Mouse (Mus musculus) spleen, adult 18-20 months (tissue): ENCODE measurements around the gene Ndufab1.
A peak's percentile ranks its signal among the peaks of the same experiment; 100 is the strongest.

Experiments used
- DNase-seq, 2 experiments: peaks; one replicate each; pipeline ENCODE4 v3.0.0; 2022; ENCODE audit warnings: mixed read lengths in 2 of 2

The Ndufab1 gene

DNA sequence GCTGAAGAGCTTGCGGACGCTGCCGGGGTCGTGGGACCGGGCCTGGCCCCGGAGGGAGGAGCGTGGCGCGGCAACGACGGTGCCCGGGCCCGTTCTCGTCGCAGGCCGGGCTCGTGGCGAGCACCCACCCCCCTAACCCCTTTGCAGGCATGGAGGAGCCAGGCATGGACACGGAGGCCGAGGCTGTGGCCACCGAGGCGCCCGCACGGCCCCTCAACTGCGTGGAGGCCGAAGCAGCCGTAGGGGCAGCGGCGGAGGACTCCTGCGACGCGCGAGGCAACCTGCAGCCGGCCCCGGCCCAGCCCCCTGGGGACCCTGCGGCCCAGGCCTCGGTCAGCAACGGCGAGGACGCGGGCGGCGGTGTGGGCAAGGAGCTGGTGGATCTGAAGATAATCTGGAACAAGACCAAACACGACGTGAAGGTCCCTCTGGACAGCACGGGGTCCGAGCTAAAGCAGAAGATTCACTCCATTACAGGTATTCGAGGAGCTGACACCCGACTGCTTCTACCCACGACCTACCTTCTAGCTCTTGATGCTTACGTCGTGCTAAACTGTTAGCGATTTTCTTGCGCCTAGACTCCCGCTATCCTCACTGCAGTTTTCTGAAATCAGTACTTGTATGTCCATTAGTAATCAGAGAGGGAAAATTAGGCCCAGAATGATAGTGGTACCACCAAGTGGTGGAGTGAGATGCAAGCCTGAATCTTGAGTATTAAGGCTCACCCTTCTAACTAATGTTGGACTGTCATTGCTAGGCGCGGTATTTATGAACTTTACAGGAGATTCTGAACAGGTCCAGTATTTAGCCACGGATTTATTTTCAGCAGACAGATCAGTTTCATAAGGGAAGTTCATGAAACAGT is 33.9 kb downstream of the Ndufab1 start:
- DNase-seq = no peak

DNA sequence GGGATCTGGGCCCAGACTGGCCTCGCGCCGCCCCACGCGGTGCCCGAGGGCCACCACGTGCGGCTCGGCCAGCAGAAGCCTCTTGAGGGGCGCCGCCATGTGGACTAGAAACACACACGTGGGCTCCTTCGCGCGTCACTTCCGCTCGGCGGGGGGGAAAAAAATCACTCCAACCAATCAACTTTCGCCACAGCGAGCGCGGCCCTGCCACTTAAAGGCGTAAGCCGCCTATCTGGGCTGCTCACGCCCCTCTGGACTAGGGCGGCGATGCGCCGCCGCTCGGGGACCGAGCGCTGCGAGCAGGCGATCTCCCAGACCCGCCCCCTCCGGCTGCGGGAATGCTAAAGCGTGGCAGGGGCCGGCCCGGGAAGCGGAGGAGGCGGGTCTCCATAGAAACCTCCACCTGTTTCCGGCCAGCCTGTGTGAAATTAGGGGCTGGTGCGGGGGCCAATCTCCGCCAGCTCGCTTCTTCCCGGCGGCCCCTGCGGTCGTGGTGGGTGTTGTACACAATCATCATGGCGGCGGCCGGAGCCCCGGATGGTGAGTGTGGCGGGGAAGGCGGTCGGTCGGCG is 34.7 kb downstream of the Ndufab1 start, which contains the start of the genes Ubfd1 and Ears2:
Ubfd1 (plus strand) TSS at position 231 of the 572 bp plus-strand sequence.
Ears2 (minus strand) TSS at position 319 of the 572 bp plus-strand sequence.
- DNase-seq = peak; percentile 87 to 93

DNA sequence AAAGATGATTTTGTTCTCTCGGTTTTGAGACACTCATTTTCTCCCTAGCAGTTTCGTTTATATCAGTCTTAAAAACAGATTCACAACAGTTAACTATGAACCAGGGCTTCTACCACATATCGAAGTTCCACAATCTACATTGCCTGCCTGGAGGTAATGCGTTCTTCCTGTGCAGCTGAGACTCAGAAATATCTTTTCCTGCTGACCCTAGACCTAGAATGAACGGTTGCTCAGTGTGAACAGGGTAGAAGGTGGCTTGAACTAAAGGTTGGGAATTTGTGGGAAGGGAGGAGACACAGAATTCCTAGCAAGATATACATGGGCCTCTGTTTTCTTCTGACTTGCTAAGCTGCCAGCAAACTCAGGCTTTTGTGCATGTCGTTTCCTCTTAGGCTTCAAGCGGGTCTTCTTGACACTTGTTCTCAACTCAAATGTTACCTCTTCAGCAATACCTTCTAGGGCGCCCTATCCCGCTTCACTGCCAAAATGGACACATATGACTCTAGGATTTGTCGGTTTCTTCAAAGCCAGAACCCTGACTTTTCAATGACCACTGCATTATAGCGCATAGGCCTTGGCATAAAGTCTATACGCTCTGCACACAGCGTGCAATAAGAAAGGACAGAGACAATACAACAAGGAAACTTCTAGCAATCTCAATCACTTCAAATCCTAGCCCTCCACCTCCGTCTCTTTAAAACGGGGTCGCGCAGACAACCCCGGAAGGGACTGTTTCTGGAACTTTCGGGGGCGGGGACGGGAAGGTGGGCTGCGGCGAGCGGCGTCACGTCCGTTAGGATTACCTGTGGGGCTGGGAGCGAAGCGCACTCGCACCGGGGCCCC is 35.4 kb downstream of the Ndufab1 start:
- DNase-seq = no peak

DNA sequence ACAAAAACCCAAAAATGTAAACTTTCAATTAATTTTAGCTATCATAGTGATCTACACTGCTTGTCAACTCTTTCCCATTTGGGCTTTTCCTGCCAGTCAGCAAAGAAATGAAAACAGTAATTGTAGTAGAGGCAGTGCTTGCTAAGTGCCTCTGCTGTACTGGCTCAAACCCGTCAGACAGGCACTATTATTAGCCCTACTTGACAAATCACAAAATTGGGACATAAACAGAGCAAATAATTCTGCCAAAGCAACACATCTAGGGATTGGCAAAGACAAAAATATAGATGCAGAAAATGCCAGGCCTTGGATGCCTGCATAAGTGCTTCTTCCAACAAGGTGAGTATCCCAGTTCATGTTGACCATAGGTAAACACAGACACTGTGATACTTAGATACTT is 36.0 kb downstream of the Ndufab1 start:
- no peak for DNase-seq

DNA sequence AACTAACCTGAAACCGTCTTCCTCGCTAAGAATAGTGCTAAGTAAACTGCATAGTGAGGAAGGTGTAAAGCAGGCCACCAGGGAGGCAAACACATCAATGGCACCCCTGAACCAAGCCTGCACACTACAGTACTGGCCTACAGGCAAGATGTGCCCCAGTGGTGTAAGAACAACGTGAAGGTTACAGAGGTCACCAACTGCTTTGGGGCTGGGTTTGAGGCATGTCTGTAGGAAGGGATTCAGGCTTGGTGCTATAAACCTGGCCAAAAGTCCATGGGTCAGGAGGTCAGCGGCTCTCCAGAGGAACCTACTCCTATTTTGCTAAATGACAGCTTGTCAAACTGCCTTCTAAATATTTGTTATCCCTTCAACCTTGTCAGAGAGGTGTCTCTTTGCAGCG is 45.1 kb downstream of the Ndufab1 start:
- no peak for DNase-seq

DNA sequence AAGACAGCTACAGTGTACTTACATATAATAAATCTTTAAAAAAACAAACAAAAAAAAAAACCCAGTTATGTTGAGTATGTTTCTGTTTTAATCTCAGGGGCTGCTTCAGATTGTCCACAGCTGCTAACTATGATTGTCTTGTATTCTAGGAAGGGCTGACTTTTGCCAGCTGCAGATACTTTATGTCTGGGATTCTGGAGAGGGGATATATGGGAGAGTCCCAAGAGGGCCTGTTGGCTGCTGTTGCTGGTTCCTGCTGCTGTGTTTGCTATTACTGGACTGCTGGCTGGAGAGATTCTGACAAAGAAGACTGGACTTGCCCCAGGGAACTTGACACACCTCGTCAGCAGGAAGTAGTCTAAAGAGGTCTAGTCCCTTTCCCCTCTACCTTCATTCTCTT is 50.9 kb downstream of the Ndufab1 start:
- no peak for DNase-seq

DNA sequence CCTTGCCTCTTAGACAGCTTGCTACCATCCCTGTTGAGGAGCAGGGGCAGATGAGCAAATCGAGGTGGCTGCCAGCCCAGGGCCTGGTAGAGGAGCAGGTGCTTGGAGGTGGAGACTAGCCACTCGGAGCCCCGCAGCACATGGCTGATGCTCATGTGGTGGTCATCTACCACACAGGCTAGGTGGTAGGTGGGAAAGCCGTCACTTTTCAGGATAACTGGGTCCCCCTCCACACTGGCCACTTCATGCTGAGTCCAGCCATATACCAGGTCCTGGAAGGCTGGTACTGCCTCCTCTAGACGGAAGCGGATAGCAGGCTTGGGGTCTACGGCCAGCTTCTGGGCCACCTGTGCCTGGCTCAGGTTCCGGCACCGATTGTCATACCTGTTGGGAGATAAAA is 53.5 kb downstream of the Ndufab1 start:
- DNase-seq = no peak

- no peak for DNase-seq
These were observed 54.9 kb downstream of the Ndufab1 start for GRCm38 (mm10) chr7:122046813-122047212.

- DNase-seq = no peak
These were observed 56.0 kb downstream of the Ndufab1 start for GRCm38 (mm10) chr7:122045711-122046110.

DNA sequence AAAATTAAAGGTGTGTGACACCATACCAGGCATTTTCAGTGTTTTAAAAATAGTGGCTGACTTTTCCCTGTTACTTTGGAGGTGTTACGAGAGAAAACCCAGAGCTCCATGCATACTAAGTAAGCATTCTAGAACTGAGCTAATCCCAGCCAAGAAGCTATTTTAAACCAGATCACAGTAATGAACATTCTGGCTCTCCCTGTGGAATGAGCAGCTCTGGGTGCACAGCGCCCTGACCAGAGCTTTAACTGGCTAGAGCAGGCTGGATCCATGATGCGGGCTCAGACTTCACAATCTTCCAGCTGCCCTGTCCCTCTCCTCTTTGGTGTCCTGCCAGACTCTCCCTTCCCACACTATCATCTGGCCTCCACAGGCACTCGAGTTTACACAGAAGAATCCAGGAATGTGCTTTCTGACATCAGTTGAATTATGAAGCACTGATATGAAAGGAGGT is 56.5 kb downstream of the Ndufab1 start:
- no peak for DNase-seq

DNA sequence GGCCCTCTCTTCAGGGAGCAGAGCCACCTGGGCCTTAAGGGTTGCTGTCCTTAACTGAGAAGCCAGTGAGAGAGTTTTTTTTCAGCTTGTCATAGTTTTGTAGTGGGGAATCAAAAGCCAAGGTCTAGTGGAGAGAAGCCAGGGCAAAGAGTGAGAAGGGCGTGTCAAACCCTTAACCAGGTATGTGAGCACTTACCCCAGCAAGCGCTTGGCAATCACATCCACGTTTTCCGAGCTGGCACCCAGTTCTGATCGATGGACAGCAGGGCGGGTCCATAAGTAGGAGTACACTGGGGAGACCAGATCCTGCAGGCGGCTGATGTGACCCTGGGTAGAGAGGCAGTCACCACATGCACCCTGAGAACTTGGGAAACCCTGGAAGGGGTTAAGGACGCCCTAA is 57.6 kb downstream of the Ndufab1 start:
- no peak for DNase-seq
